Mouse (Mus musculus): ENCODE data around the gene Cpt1a. TPM values are rescaled to one million over a fixed set of nuclear protein-coding genes. Genes with fewer than 3 reads are reported as not detected.
A peak's percentile ranks its signal among the peaks of the same experiment; 100 is the strongest.

Gene Cpt1a
- total and polyA plus RNA-seq, 2 experiments from 2014 or later: 15.7 to 35.8 TPM

DNA sequence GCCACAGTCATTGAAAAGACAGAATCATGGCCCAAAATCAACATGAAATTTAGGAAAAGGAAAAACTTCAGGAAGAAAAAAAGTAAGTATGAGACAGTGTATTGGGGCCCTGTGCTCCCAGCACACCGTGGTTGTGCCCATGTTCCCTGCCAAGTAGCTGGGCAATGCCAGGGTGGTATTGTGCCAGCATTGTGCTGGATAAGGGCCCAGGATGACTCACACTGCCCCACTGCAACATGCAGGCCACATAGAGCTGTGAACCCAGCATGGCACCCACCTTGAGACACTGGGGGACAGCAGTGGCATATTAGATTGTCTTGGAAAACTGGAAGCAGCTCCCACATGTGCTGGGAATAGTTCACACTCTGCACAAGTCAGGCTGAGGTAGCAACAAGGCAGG, 33.1 kb upstream of the Cpt1a start:
- DNase-seq (ENCODE audit: low spot score) (no peak), ATAC-seq (ENCODE audit: low FRiP score) (no peak)
- no peaks in the 10 kb centered on the region for H3K4me1 ChIP-seq (ENCODE audit: insufficient read depth, low read length)
- TF ChIP-seq CTCF (IDR thresholded peaks at IDR 0.05): no peak
- H3K36me3 ChIP-seq (ENCODE audit: insufficient read depth, low read length): peaks cover 60% of the 10 kb centered on the region
- 76% methylated on average over 1 of the region's 1 CpGs for WGBS
- no peak overlapping the region for H3K4me2 ChIP-seq (ENCODE audit: low read depth, low read length, poor library complexity, severe bottlenecking)
- H3K9me3 ChIP-seq (ENCODE audit: low read length): no peaks in the 10 kb centered on the region
- no peak overlapping the region for H3K27ac ChIP-seq (ENCODE audit: low read depth, low read length)
- H3K4me3 ChIP-seq (ENCODE audit: low read depth, low read length): no peak overlapping the region
- H3K9ac ChIP-seq (replicated peaks; ENCODE audit: low read length, poor library complexity, severe bottlenecking): no peak overlapping the region
- no peaks in the 10 kb centered on the region for H3K27me3 ChIP-seq (ENCODE audit: insufficient read depth, low read length)

GRCm38 (mm10) chr19:3292028-3292427, 30.1 kb upstream of the Cpt1a start:
- Histone ChIP-seq H3K4me2 (ENCODE audit: low read depth, low read length, poor library complexity, severe bottlenecking) (no peak overlapping the region), H3K36me3 (ENCODE audit: insufficient read depth, low read length) (peaks cover 43% of the 10 kb centered on the region)
- WGBS: 90% methylated on average over 2 of the region's 2 CpGs

GRCm38 (mm10) chr19:3292993-3293392, 29.1 kb upstream of the Cpt1a start:
- no peak overlapping the region for H3K9ac ChIP-seq (replicated peaks; ENCODE audit: low read length, poor library complexity, severe bottlenecking)
- 94% methylated on average over 1 of the region's 1 CpGs for WGBS
- no peak for TF ChIP-seq CTCF (IDR thresholded peaks at IDR 0.05)
- DNase-seq (ENCODE audit: low spot score) (no peak), ATAC-seq (ENCODE audit: low FRiP score) (no peak)
- peaks cover 36% of the 10 kb centered on the region for H3K36me3 ChIP-seq (ENCODE audit: insufficient read depth, low read length)
- no peak overlapping the region for H3K4me2 ChIP-seq (ENCODE audit: low read depth, low read length, poor library complexity, severe bottlenecking)
- no peaks in the 10 kb centered on the region for H3K9me3 ChIP-seq (ENCODE audit: low read length)
- no peak overlapping the region for H3K27ac ChIP-seq (ENCODE audit: low read depth, low read length)
- H3K27me3 ChIP-seq (ENCODE audit: insufficient read depth, low read length): no peaks in the 10 kb centered on the region
- no peaks in the 10 kb centered on the region for H3K4me1 ChIP-seq (ENCODE audit: insufficient read depth, low read length)
- no peak overlapping the region for H3K4me3 ChIP-seq (ENCODE audit: low read depth, low read length)

More at GRCm38 (mm10) chr19:3292028-3292427, 30.1 kb upstream of the Cpt1a start:
- TF ChIP-seq CTCF (IDR thresholded peaks at IDR 0.05): peak; percentile 84
- H3K27ac ChIP-seq (ENCODE audit: low read depth, low read length): no peak overlapping the region
- ATAC-seq (ENCODE audit: low FRiP score): peak; percentile 67; the same call in 1 of the 2 replicates
- H3K4me3 ChIP-seq (ENCODE audit: low read depth, low read length): no peak overlapping the region
- no peaks in the 10 kb centered on the region for H3K9me3 ChIP-seq (ENCODE audit: low read length)
- peak; percentile 63 for DNase-seq (ENCODE audit: low spot score)
- H3K9ac ChIP-seq (replicated peaks; ENCODE audit: low read length, poor library complexity, severe bottlenecking): no peak overlapping the region
- no peaks in the 10 kb centered on the region for H3K27me3 ChIP-seq (ENCODE audit: insufficient read depth, low read length)
- no peaks in the 10 kb centered on the region for H3K4me1 ChIP-seq (ENCODE audit: insufficient read depth, low read length)

GRCm38 (mm10) chr19:3295245-3295644, 26.9 kb upstream of the Cpt1a start:
- TF ChIP-seq CTCF (IDR thresholded peaks at IDR 0.05): no peak
- DNase-seq (ENCODE audit: low spot score): no peak
- Histone ChIP-seq H3K9ac (replicated peaks; ENCODE audit: low read length, poor library complexity, severe bottlenecking) (no peak overlapping the region), H3K4me1 (ENCODE audit: insufficient read depth, low read length) (no peaks in the 10 kb centered on the region), H3K4me3 (ENCODE audit: low read depth, low read length) (no peak overlapping the region), H3K27ac (ENCODE audit: low read depth, low read length) (no peak overlapping the region), H3K36me3 (ENCODE audit: insufficient read depth, low read length) (peaks cover 15% of the 10 kb centered on the region), H3K9me3 (ENCODE audit: low read length) (no peaks in the 10 kb centered on the region), H3K27me3 (ENCODE audit: insufficient read depth, low read length) (no peaks in the 10 kb centered on the region), H3K4me2 (ENCODE audit: low read depth, low read length, poor library complexity, severe bottlenecking) (no peak overlapping the region)
- 84% methylated on average over 6 of the region's 6 CpGs for WGBS
- ATAC-seq (ENCODE audit: low FRiP score): no peak

GRCm38 (mm10) chr19:3297034-3297433, 25.1 kb upstream of the Cpt1a start:
- ATAC-seq (ENCODE audit: low FRiP score) (no peak), DNase-seq (ENCODE audit: low spot score) (no peak)
- H3K27ac ChIP-seq (ENCODE audit: low read depth, low read length): no peak overlapping the region
- no peaks in the 10 kb centered on the region for H3K4me1 ChIP-seq (ENCODE audit: insufficient read depth, low read length)
- H3K9me3 ChIP-seq (ENCODE audit: low read length): no peaks in the 10 kb centered on the region
- TF ChIP-seq CTCF (IDR thresholded peaks at IDR 0.05): no peak
- no peaks in the 10 kb centered on the region; the same call in 1 of the 2 replicates for H3K36me3 ChIP-seq (ENCODE audit: insufficient read depth, low read length)
- H3K9ac ChIP-seq (replicated peaks; ENCODE audit: low read length, poor library complexity, severe bottlenecking): no peak overlapping the region
- H3K27me3 ChIP-seq (ENCODE audit: insufficient read depth, low read length): no peaks in the 10 kb centered on the region
- no peak overlapping the region for H3K4me3 ChIP-seq (ENCODE audit: low read depth, low read length)
- no peak overlapping the region for H3K4me2 ChIP-seq (ENCODE audit: low read depth, low read length, poor library complexity, severe bottlenecking)

GRCm38 (mm10) chr19:3297775-3298174, 24.4 kb upstream of the Cpt1a start:
- no peak for TF ChIP-seq CTCF (IDR thresholded peaks at IDR 0.05)

More at GRCm38 (mm10) chr19:3297775-3298174, 24.4 kb upstream of the Cpt1a start:
- 88% methylated on average over 7 of the region's 7 CpGs for WGBS
- Histone ChIP-seq H3K27ac (ENCODE audit: low read depth, low read length) (no peak overlapping the region), H3K9ac (replicated peaks; ENCODE audit: low read length, poor library complexity, severe bottlenecking) (no peak overlapping the region), H3K4me1 (ENCODE audit: insufficient read depth, low read length) (no peaks in the 10 kb centered on the region), H3K36me3 (ENCODE audit: insufficient read depth, low read length) (no peaks in the 10 kb centered on the region; the same call in 1 of the 2 replicates), H3K4me3 (ENCODE audit: low read depth, low read length) (no peak overlapping the region), H3K9me3 (ENCODE audit: low read length) (no peaks in the 10 kb centered on the region), H3K27me3 (ENCODE audit: insufficient read depth, low read length) (no peaks in the 10 kb centered on the region), H3K4me2 (ENCODE audit: low read depth, low read length, poor library complexity, severe bottlenecking) (no peak overlapping the region)
- DNase-seq (ENCODE audit: low spot score) (no peak), ATAC-seq (ENCODE audit: low FRiP score) (no peak)

Data from midbrain, postnatal 0 days (tissue).